Mouse (Mus musculus) cerebellum, adult (tissue): ENCODE measurements around the gene Sgo2a.

Source experiments
- ATAC-seq: cut with Nextera tagmentation; 2 replicates; pipeline ENCODE4 v1.9.2; 2017; ENCODE audit warnings: mild to moderate bottlenecking, moderate library complexity, mixed read lengths; ENCODE audit not compliant: insufficient number of reproducible peaks, low FRiP score, low TSS enrichment

The Sgo2a gene

GRCm38 (mm10) chr1:58074266-58074665 lies 78.5 kb downstream of the Sgo2a start:
- no peak for ATAC-seq
